Mouse (Mus musculus) forebrain, embryonic 16.5 days (tissue): ENCODE results near the gene Slco3a1. TPM values are rescaled to one million over a fixed set of nuclear protein-coding genes. Genes with fewer than 3 reads are reported as not detected.

ENCODE experiments used
- ATAC-seq: fragments of 200-750 bp; cut with Nextera tagmentation; 2 replicates; pipeline ENCODE4 v1.8.0; 2017; ENCODE audit warnings: mild to moderate bottlenecking, moderate library complexity
- H3K27ac ChIP-seq: fragments of 300-500 bp; sonication (generic); 2 replicates; pipeline ENCODE4 v1.5.1; 2014; ENCODE audit warnings: low read length, control low read depth
- H3K27me3 ChIP-seq: fragments of 300-500 bp; sonication (generic); replicated peaks from 2 replicates; pipeline ENCODE4 v1.6.1; 2014; ENCODE audit warnings: low read length; ENCODE audit not compliant: control insufficient read depth, insufficient read depth
- H3K36me3 ChIP-seq: fragments of 300-500 bp; sonication (generic); 2 replicates; pipeline ENCODE4 v1.6.1; 2014; ENCODE audit not compliant: control insufficient read depth, insufficient read depth
- H3K4me1 ChIP-seq: fragments of 300-500 bp; sonication (generic); replicated peaks from 2 replicates; pipeline ENCODE4 v1.6.1; 2014; ENCODE audit warnings: low read length; ENCODE audit not compliant: control insufficient read depth, insufficient read depth
- H3K4me2 ChIP-seq: fragments of 300-500 bp; sonication (generic); 2 replicates; pipeline ENCODE4 v1.6.1; 2014; ENCODE audit warnings: mild to moderate bottlenecking, low read length, control low read depth
- H3K4me3 ChIP-seq: fragments of 300-500 bp; sonication (generic); replicated peaks from 2 replicates; pipeline ENCODE4 v1.5.1; 2014; ENCODE audit warnings: mild to moderate bottlenecking, low read length, control low read depth
- H3K9ac ChIP-seq: fragments of 300-500 bp; sonication (generic); replicated peaks from 2 replicates; pipeline ENCODE4 v1.6.1; 2014; ENCODE audit warnings: low read depth, low read length, control low read depth
- H3K9me3 ChIP-seq: fragments of 300-500 bp; sonication (generic); 2 replicates; pipeline ENCODE4 v1.6.1; 2016; ENCODE audit warnings: low read length; ENCODE audit not compliant: control insufficient read depth
- WGBS: fragments of 180-500 bp; shearing (Covaris S2); extraction: QIAGEN DNeasy Blood & Tissue Kit; methylation state at CpG from one replicate; pipeline ENCODE4 v1.1.7; 2014; 5-methylcytosine and 5-hydroxymethylcytosine counted together
- polyA plus RNA-seq: library from polyadenylated mRNA; unstranded; fragments of >200 nt; fragmentation: Nextera tagmentation; extraction: Ambion mirVana; gene quantifications from 2 replicates; pipeline ENCODE4 v1.2.1, GENCODE M21; 2015

The Slco3a1 gene
- polyA plus RNA-seq, 1 experiment from 2014 or later = 24.2 TPM

- Histone ChIP-seq H3K36me3 (no peaks in the 10 kb centered on the region), H3K4me1 (peaks cover 3% of the 10 kb centered on the region; the same call in 1 of the 2 replicates), H3K27me3 (no peaks in the 10 kb centered on the region), H3K4me3 (no peak overlapping the region), H3K27ac (no peak overlapping the region), H3K9me3 (no peaks in the 10 kb centered on the region), H3K9ac (no peak overlapping the region), H3K4me2 (no peak overlapping the region)
- WGBS = 81% methylated on average over 4 of the region's 4 CpGs
- no peak for ATAC-seq
These were observed 32.3 kb downstream of the Slco3a1 start for GRCm38 (mm10) chr7:74522260-74522659.

GRCm38 (mm10) chr7:74519386-74519785, 35.2 kb downstream of the Slco3a1 start:
- WGBS = 86% methylated on average over 6 of the region's 6 CpGs

GRCm38 (mm10) chr7:74518776-74519175, 35.8 kb downstream of the Slco3a1 start:
- Histone ChIP-seq H3K9ac (no peak overlapping the region), H3K9me3 (no peaks in the 10 kb centered on the region), H3K36me3 (no peaks in the 10 kb centered on the region), H3K4me3 (no peak overlapping the region), H3K4me2 (no peak overlapping the region), H3K27me3 (no peaks in the 10 kb centered on the region), H3K4me1 (peaks cover 3% of the 10 kb centered on the region; the same call in 1 of the 2 replicates), H3K27ac (no peak overlapping the region)
- no peak for ATAC-seq
- WGBS = 95% methylated on average over 1 of the region's 1 CpGs

More at GRCm38 (mm10) chr7:74519386-74519785, 35.2 kb downstream of the Slco3a1 start:
- H3K27me3 ChIP-seq = no peaks in the 10 kb centered on the region
- H3K9ac ChIP-seq = no peak overlapping the region
- no peak overlapping the region for H3K4me3 ChIP-seq
- H3K4me2 ChIP-seq = no peak overlapping the region
- no peak overlapping the region for H3K27ac ChIP-seq
- no peaks in the 10 kb centered on the region for H3K36me3 ChIP-seq
- ATAC-seq = no peak
- peaks cover 3% of the 10 kb centered on the region; the same call in 1 of the 2 replicates for H3K4me1 ChIP-seq
- no peaks in the 10 kb centered on the region for H3K9me3 ChIP-seq

- Histone ChIP-seq H3K36me3 (no peaks in the 10 kb centered on the region), H3K4me3 (no peak overlapping the region), H3K4me1 (peaks cover 3% of the 10 kb centered on the region; the same call in 1 of the 2 replicates), H3K9me3 (no peaks in the 10 kb centered on the region), H3K9ac (no peak overlapping the region), H3K27ac (no peak overlapping the region), H3K27me3 (no peaks in the 10 kb centered on the region), H3K4me2 (no peak overlapping the region)
- ATAC-seq = no peak
- 78% methylated on average over 5 of the region's 5 CpGs for WGBS
These were observed 36.3 kb downstream of the Slco3a1 start for GRCm38 (mm10) chr7:74518255-74518654.

- H3K27me3 ChIP-seq = no peaks in the 10 kb centered on the region
- no peak overlapping the region for H3K9ac ChIP-seq
- no peak overlapping the region for H3K4me3 ChIP-seq
- no peaks in the 10 kb centered on the region for H3K9me3 ChIP-seq
- H3K36me3 ChIP-seq = no peaks in the 10 kb centered on the region
- H3K4me1 ChIP-seq = no peaks in the 10 kb centered on the region
- H3K4me2 ChIP-seq = no peak overlapping the region
- peak; percentile 39; the same call in 1 of the 2 replicates for ATAC-seq
- no peak overlapping the region for H3K27ac ChIP-seq
- WGBS = 68% methylated on average over 1 of the region's 1 CpGs
These were observed 43.9 kb downstream of the Slco3a1 start for GRCm38 (mm10) chr7:74510676-74511075.

- Histone ChIP-seq H3K27me3 (peaks cover 6% of the 10 kb centered on the region; the same call in 1 of the 2 replicates), H3K4me1 (no peaks in the 10 kb centered on the region), H3K27ac (no peak overlapping the region), H3K4me2 (no peak overlapping the region), H3K4me3 (no peak overlapping the region), H3K36me3 (no peaks in the 10 kb centered on the region), H3K9me3 (no peaks in the 10 kb centered on the region), H3K9ac (no peak overlapping the region)
- 5% methylated on average over 4 of the region's 4 CpGs for WGBS
- ATAC-seq = peak; percentile 63
These were observed 46.4 kb downstream of the Slco3a1 start for GRCm38 (mm10) chr7:74508205-74508604.

- WGBS = 77% methylated on average over 5 of the region's 5 CpGs
These were observed 47.7 kb downstream of the Slco3a1 start for GRCm38 (mm10) chr7:74506856-74507255.

GRCm38 (mm10) chr7:74505635-74506034, 48.9 kb downstream of the Slco3a1 start:
- 53% methylated on average over 10 of the region's 10 CpGs for WGBS
- no peak overlapping the region for H3K4me2 ChIP-seq
- H3K27me3 ChIP-seq = peaks cover 7% of the 10 kb centered on the region; the same call in 1 of the 2 replicates
- H3K27ac ChIP-seq = no peak overlapping the region
- no peak overlapping the region for H3K9ac ChIP-seq
- H3K4me1 ChIP-seq = no peaks in the 10 kb centered on the region
- H3K9me3 ChIP-seq = no peaks in the 10 kb centered on the region
- no peak overlapping the region for H3K4me3 ChIP-seq
- ATAC-seq = no peak
- H3K36me3 ChIP-seq = no peaks in the 10 kb centered on the region

More at GRCm38 (mm10) chr7:74506856-74507255, 47.7 kb downstream of the Slco3a1 start:
- Histone ChIP-seq H3K27me3 (peaks cover 7% of the 10 kb centered on the region; the same call in 1 of the 2 replicates), H3K9me3 (no peaks in the 10 kb centered on the region), H3K9ac (no peak overlapping the region), H3K36me3 (no peaks in the 10 kb centered on the region), H3K4me1 (no peaks in the 10 kb centered on the region), H3K4me3 (no peak overlapping the region), H3K4me2 (no peak overlapping the region), H3K27ac (no peak overlapping the region)
- no peak for ATAC-seq

- Histone ChIP-seq H3K9ac (no peak overlapping the region), H3K4me3 (no peak overlapping the region), H3K27ac (no peak overlapping the region), H3K4me2 (no peak overlapping the region), H3K4me1 (0 out of 2 replicates have a peak, but pooled peaks cover 2% of the 10 kb centered on the region), H3K36me3 (no peaks in the 10 kb centered on the region), H3K27me3 (peaks cover 12% of the 10 kb centered on the region; the same call in 1 of the 2 replicates), H3K9me3 (no peaks in the 10 kb centered on the region)
- peak; percentile 74 for ATAC-seq
- 11% methylated on average over 10 of the region's 10 CpGs for WGBS
These were observed 53.4 kb downstream of the Slco3a1 start for GRCm38 (mm10) chr7:74501187-74501586.

- 91% methylated on average over 5 of the region's 5 CpGs for WGBS
- ATAC-seq = no peak
These were observed 55.1 kb downstream of the Slco3a1 start for GRCm38 (mm10) chr7:74499470-74499869.

More at GRCm38 (mm10) chr7:74499470-74499869, 55.1 kb downstream of the Slco3a1 start:
- Histone ChIP-seq H3K9ac (no peak overlapping the region), H3K4me1 (0 out of 2 replicates have a peak, but pooled peaks cover 2% of the 10 kb centered on the region), H3K4me2 (no peak overlapping the region), H3K4me3 (no peak overlapping the region), H3K27me3 (peaks cover 9% of the 10 kb centered on the region; the same call in 1 of the 2 replicates), H3K36me3 (no peaks in the 10 kb centered on the region), H3K27ac (no peak overlapping the region), H3K9me3 (no peaks in the 10 kb centered on the region)
